Mouse (Mus musculus): ENCODE measurements around the gene Bcl6. TPM values are rescaled to one million over a fixed set of nuclear protein-coding genes. Genes with fewer than 3 reads are reported as not detected.

Gene Bcl6
- polyA plus RNA-seq, 1 experiment from 2014 or later = 0.24 TPM

DNA sequence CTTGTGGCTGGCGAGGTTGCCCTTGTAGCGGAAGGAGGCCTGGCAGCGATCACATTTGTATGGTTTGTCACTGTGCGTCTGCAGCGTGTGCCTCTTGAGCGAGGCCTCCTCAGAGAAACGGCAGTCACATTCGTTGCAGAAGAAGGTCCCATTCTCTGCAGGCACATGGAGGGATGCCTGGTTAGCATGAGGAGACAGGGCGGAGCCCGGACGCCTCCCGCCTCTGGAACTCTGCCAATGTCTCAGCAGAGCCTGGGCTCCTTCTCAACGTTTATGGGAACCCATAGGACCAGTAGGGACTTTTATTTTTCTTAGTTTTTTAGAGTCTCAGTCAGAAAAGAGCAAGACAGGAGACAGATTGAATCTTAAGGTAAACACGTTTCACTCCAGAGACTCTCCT is 18.7 kb downstream of the Bcl6 start:
- Histone ChIP-seq H3K4me1 (replicated peaks) (peaks cover 6% of the 10 kb centered on the region; the same call in 1 of the 2 replicates), H3K9me3 (replicated peaks) (0 out of 2 replicates have a peak, but pooled peaks cover 4% of the 10 kb centered on the region), H3K27ac (no peak overlapping the region), H3K36me3 (peaks cover 9% of the 10 kb centered on the region), H3K27me3 (no peaks in the 10 kb centered on the region), H3K4me3 (replicated peaks) (no peak overlapping the region), H3K4me2 (no peak overlapping the region), H3K9ac (no peak overlapping the region)
- DNase-seq = no peak
- ATAC-seq (ENCODE audit: low read depth) = no peak
- 72% methylated on average over 14 of the region's 14 CpGs for WGBS (ENCODE audit: insufficient replicate concordance)

DNA sequence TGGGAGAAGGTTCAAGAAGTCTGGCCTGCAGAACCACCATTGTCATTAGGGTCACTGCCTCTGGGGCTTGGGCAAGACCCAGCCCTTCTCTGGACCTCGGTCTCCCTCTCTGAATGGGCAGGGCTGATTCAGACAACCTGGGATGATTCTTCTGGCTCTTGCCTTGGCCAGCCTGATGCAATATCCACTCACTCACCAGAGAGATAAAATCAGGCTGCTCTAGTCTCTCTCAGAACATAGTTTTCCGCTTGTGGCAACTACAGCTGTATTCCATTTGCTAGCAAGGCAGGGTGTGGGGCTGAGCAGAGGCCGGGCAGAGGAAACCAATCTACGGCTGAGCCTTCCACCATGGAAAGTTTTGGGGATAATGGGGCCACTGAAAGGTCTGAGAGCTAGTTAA is 19.8 kb downstream of the Bcl6 start:
- H3K9ac ChIP-seq = no peak overlapping the region
- peaks cover 9% of the 10 kb centered on the region for H3K36me3 ChIP-seq
- H3K4me3 ChIP-seq (replicated peaks) = no peak overlapping the region
- DNase-seq (no peak), ATAC-seq (ENCODE audit: low read depth) (no peak)
- no peak overlapping the region for H3K27ac ChIP-seq
- H3K4me1 ChIP-seq (replicated peaks) = peaks cover 6% of the 10 kb centered on the region; the same call in 1 of the 2 replicates
- H3K9me3 ChIP-seq (replicated peaks) = 0 out of 2 replicates have a peak, but pooled peaks cover 4% of the 10 kb centered on the region
- no peaks in the 10 kb centered on the region for H3K27me3 ChIP-seq
- H3K4me2 ChIP-seq = no peak overlapping the region
- 67% methylated on average over 4 of the region's 4 CpGs for WGBS (ENCODE audit: insufficient replicate concordance)

DNA sequence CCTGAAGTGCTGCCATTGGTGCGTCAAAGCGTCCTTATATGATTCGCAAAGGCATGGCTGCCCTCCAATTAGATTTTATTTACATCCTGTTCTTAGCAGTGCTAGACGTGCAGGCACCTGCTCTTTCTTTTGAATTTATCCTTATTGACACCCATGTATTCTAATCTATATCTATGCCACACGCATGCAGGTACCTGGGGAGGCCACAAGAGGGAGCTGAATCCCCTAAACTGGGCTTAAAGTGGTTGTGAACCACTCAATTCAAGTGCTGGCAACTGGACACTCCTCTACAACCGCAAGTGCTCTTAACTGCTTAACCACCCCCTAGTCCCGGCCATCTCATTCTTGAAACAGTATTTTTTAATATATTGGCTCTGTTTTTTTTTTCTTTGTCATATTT is 21.4 kb downstream of the Bcl6 start:
- no peak overlapping the region for H3K9ac ChIP-seq
- H3K9me3 ChIP-seq (replicated peaks) = 0 out of 2 replicates have a peak, but pooled peaks cover 4% of the 10 kb centered on the region
- H3K36me3 ChIP-seq = peaks cover 9% of the 10 kb centered on the region
- no peaks in the 10 kb centered on the region for H3K27me3 ChIP-seq
- no peak for DNase-seq
- WGBS (ENCODE audit: insufficient replicate concordance) = 70% methylated on average over 7 of the region's 7 CpGs
- no peak overlapping the region for H3K4me3 ChIP-seq (replicated peaks)
- peaks cover 4% of the 10 kb centered on the region; the same call in 1 of the 2 replicates for H3K4me1 ChIP-seq (replicated peaks)
- no peak overlapping the region for H3K27ac ChIP-seq
- no peak overlapping the region for H3K4me2 ChIP-seq
- ATAC-seq (ENCODE audit: low read depth) = no peak

DNA sequence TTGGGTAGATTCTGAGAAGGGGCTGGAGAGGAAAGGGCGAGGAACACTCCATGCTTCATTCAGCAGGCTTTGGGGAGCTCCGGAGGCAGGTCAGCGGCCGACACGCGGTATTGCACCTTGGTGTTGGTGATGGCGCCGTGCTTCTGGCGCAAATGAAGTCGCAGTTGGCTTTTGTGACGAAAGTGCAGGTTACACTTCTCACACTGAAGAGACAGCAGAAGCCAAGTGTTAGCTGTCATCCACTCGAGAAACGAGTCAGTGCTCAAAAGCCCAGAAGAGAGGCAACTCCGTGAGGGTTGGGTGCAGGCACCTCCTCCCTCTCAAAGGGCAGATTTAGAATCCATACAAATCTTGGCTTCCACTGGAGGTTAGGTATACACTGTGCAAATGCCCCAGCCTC is 22.6 kb downstream of the Bcl6 start:
- H3K27me3 ChIP-seq = no peaks in the 10 kb centered on the region
- H3K4me2 ChIP-seq = no peak overlapping the region
- 77% methylated on average over 14 of the region's 14 CpGs for WGBS (ENCODE audit: insufficient replicate concordance)
- H3K27ac ChIP-seq = no peak overlapping the region
- DNase-seq = no peak
- H3K36me3 ChIP-seq = peaks cover 9% of the 10 kb centered on the region
- 0 out of 2 replicates have a peak, but pooled peaks cover 4% of the 10 kb centered on the region for H3K9me3 ChIP-seq (replicated peaks)
- no peaks in the 10 kb centered on the region for H3K4me1 ChIP-seq (replicated peaks)
- no peak for ATAC-seq (ENCODE audit: low read depth)
- no peak overlapping the region for H3K9ac ChIP-seq
- H3K4me3 ChIP-seq (replicated peaks) = no peak overlapping the region

DNA sequence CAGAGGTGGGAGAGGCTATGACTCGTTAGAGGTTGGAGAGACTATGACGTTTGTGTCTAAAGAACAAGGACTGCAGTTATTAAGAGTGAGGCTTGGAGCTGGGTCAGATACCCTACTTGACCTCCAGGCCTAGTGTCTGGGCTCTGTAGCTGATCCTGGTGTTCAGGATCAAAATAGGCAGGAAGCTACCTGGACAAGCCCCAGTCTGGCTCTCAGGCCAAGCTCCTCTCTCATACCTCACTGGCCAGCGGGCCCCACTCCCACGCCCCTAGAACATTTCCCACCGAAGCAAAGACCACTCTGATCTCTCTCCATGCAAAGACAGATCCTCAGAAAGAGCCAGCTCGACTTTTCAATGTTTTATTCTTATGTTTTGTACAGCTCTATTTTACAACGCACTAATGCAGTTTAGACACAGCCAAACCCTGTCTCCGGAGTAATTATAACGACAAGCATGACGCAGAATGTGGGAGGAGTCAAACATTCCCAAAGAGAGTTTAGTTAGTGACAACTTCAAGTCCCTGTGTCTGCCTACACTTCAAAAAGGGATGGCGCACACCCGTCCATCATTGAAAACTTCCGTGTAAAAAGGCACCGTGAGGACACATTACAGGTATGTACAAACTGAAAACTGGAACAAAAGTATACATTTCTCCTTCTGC is 23.8 kb downstream of the Bcl6 start:
- Histone ChIP-seq H3K4me3 (replicated peaks) (no peak overlapping the region), H3K9me3 (replicated peaks) (0 out of 2 replicates have a peak, but pooled peaks cover 4% of the 10 kb centered on the region), H3K9ac (no peak overlapping the region), H3K4me1 (replicated peaks) (no peaks in the 10 kb centered on the region), H3K36me3 (peaks cover 9% of the 10 kb centered on the region), H3K27me3 (no peaks in the 10 kb centered on the region), H3K27ac (no peak overlapping the region), H3K4me2 (no peak overlapping the region)
- 72% methylated on average over 14 of the region's 14 CpGs for WGBS (ENCODE audit: insufficient replicate concordance)
- ATAC-seq (ENCODE audit: low read depth) = no peak
- DNase-seq = no peak

DNA sequence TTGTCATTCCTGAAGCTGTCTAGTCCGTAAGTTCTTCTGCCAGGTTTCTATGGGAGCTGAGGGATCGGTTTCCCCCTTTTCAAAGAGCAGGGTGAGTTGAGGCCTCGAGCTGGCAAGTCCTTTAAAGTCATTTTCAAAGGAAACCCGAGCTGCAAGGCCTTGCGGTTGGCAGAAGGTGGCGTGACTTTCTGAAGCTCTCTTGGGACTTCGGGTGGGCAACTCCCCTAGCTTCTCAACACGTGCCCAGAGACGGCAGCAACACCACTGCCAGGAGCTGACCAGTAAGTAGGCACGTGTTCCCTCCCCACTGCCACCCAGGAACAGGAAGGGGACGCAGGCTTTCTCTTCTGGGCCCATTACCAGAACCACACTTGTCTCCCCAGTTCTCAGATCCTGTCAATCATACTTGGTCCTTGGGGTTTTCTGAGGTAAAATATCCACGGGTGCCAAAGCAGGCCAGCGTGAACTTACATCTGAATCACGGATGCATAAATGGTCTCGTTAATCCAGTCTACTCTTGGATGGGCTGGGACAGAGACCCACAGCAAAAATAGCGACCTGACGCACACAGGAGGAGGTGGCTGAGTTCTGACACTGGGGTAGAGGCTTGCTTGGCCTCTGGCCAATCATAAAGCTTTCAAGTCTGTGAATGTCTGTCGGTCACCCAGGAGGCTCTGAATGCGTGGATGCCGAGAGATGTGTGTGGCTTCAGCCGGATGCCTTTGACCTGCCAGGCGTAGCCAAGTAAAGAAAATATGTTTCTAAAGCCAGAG is 24.6 kb downstream of the Bcl6 start:
- Histone ChIP-seq H3K4me3 (replicated peaks) (no peak overlapping the region), H3K9me3 (replicated peaks) (0 out of 2 replicates have a peak, but pooled peaks cover 4% of the 10 kb centered on the region), H3K4me1 (replicated peaks) (no peaks in the 10 kb centered on the region), H3K36me3 (peaks cover 9% of the 10 kb centered on the region), H3K4me2 (no peak overlapping the region), H3K9ac (no peak overlapping the region), H3K27me3 (no peaks in the 10 kb centered on the region), H3K27ac (no peak overlapping the region)
- 70% methylated on average over 22 of the region's 22 CpGs for WGBS (ENCODE audit: insufficient replicate concordance)
- DNase-seq = no peak
- no peak for ATAC-seq (ENCODE audit: low read depth)

DNA sequence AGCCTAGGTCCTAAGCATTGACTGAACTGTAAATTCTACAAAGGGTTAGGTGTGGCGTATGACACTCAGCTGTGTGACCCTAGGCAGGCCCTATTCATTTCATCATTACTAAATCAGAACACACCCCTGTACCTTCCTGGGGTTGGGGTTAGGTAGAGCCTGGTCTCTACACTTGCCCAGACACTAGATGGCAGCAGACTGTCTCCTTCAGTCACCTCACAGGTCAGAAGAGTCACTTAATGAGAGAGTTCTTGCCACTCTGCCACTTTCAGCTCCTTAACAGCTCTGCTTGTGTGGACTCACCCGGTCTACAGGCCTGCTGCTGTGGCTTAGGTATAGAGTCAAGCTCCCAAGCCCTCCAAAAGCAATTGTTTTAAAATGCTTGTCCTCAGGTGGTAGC is 26.3 kb downstream of the Bcl6 start:
- 58% methylated on average over 2 of the region's 2 CpGs for WGBS (ENCODE audit: insufficient replicate concordance)
- Histone ChIP-seq H3K9ac (no peak overlapping the region), H3K9me3 (replicated peaks) (no peaks in the 10 kb centered on the region), H3K36me3 (0 out of 2 replicates have a peak, but pooled peaks cover 3% of the 10 kb centered on the region), H3K4me2 (no peak overlapping the region), H3K4me3 (replicated peaks) (no peak overlapping the region), H3K4me1 (replicated peaks) (no peaks in the 10 kb centered on the region), H3K27me3 (no peaks in the 10 kb centered on the region), H3K27ac (no peak overlapping the region)
- DNase-seq (no peak), ATAC-seq (ENCODE audit: low read depth) (no peak)

DNA sequence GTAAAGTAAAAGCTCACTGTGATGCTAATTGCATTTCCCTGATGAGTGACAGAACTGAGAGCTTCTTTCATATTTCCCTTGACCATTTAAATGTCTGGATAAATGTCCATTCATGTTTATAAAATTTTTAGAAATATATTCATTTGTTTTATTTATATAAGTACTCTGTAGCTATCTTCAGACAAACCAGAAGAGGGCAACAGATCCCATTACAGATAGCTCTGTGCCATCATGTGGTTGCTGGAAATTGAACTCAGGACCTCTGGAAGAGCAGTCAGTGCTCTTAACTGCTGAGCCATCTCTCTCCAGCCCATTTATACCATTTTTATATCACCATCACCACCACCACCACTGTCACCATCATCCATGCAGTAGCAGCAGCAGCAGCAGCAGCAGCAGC is 29.7 kb downstream of the Bcl6 start:
- Histone ChIP-seq H3K36me3 (no peaks in the 10 kb centered on the region), H3K4me3 (replicated peaks) (no peak overlapping the region), H3K9me3 (replicated peaks) (no peaks in the 10 kb centered on the region), H3K4me1 (replicated peaks) (no peaks in the 10 kb centered on the region), H3K27ac (no peak overlapping the region), H3K9ac (no peak overlapping the region), H3K4me2 (no peak overlapping the region), H3K27me3 (no peaks in the 10 kb centered on the region)
- DNase-seq (no peak), ATAC-seq (ENCODE audit: low read depth) (no peak)

DNA sequence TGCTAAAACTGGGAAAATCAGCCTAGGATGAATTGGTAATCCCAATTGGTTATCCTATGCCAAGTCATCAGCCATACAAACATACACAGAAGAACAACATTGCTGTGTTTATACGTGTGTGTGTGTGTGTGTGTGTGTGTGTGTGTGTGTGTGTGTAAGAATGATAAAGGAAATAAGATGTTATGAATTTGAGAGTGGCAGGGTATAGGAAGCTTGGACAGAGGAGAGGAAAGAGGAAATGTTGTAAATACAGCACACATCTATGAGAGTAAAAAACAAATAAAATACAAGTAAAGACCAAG is 34.7 kb downstream of the Bcl6 start:
- no peaks in the 10 kb centered on the region for H3K9me3 ChIP-seq (replicated peaks)
- no peak overlapping the region for H3K27ac ChIP-seq
- H3K4me1 ChIP-seq (replicated peaks) = no peaks in the 10 kb centered on the region
- no peak overlapping the region for H3K9ac ChIP-seq
- no peak for ATAC-seq (ENCODE audit: low read depth)
- H3K27me3 ChIP-seq = no peaks in the 10 kb centered on the region
- no peak for DNase-seq
- H3K4me2 ChIP-seq = no peak overlapping the region
- H3K4me3 ChIP-seq (replicated peaks) = no peak overlapping the region
- WGBS (ENCODE audit: insufficient replicate concordance) = 0% methylated on average over 1 of the region's 1 CpGs
- no peaks in the 10 kb centered on the region for H3K36me3 ChIP-seq

DNA sequence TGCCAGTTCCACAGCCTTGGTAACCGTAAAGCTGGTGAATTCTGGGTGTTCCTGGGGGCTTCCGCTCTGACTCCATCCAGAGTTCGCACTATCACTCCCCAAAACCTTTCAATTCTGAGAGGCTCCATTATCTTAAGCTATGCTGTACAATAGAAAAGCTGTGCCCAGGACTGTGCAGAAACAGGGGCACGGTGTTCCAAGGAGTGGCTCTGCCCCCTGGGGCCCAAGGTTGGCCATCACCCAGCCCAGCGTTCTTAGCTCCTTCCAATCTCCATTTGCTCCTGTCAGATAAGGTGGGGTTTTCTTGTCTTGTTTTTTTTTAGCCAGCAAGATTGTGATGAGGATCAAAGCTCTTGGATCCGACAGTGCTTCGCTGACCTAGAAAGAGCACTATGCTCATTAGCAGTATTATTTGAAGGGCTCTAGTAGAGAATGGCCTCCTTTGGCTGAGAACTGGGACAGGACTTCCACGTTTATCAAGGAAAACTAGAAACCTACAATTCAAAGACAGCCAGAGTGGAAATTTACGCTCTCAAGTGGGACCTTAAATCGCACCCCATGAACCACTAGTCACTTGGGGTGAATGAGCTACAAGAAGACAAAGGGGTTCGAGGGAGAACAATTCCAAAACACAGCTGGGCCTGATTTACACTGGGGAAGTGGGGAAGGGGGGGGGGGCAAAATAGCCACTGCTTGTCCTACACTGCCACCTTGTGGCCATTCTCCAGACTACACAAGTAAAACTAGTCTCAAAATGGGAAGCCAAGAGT is 35.3 kb downstream of the Bcl6 start:
- DNase-seq (no peak), ATAC-seq (ENCODE audit: low read depth) (no peak)
- no peak overlapping the region for H3K27ac ChIP-seq
- H3K4me2 ChIP-seq = no peak overlapping the region
- no peak overlapping the region for H3K9ac ChIP-seq
- H3K27me3 ChIP-seq = no peaks in the 10 kb centered on the region
- no peaks in the 10 kb centered on the region for H3K9me3 ChIP-seq (replicated peaks)
- H3K4me1 ChIP-seq (replicated peaks) = no peaks in the 10 kb centered on the region
- WGBS (ENCODE audit: insufficient replicate concordance) = 44% methylated on average over 11 of the region's 11 CpGs
- H3K36me3 ChIP-seq = no peaks in the 10 kb centered on the region
- H3K4me3 ChIP-seq (replicated peaks) = no peak overlapping the region

DNA sequence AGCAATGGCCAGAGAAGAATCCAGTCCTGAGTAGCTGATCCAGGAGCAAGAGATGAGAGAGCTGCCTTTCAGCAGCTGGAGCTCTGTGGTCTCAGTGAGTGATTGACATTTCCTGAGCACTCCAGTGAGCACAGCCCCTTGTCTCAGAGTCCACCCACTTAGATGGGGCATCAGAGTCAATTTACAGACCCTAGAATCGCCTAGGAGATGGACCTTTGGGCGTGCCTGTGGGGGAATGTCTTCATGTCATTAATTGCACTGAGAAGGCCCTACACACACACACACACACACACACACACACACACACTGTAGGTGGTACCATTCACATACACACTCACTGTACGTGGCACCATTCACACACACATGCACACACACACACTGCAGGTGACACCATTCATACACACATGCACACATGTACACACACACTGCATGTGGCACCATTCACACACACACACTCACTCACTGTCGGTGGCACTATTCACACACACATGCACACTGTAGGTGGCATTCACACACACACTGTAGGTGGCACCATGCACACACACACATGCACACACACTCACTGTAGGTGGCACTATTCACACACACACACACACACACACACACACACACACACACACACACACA is 36.4 kb downstream of the Bcl6 start:
- Histone ChIP-seq H3K4me2 (no peak overlapping the region), H3K27me3 (no peaks in the 10 kb centered on the region), H3K4me3 (replicated peaks) (no peak overlapping the region), H3K4me1 (replicated peaks) (no peaks in the 10 kb centered on the region), H3K9ac (no peak overlapping the region), H3K27ac (no peak overlapping the region), H3K36me3 (no peaks in the 10 kb centered on the region), H3K9me3 (replicated peaks) (no peaks in the 10 kb centered on the region)
- WGBS (ENCODE audit: insufficient replicate concordance) = 52% methylated on average over 4 of the region's 4 CpGs
- ATAC-seq (ENCODE audit: low read depth) = no peak
- no peak for DNase-seq

All from liver, embryonic 13.5 days (tissue).